Mouse (Mus musculus) midbrain, embryonic 15.5 days (tissue): ENCODE results near the gene Tgif2. TPM values are rescaled to one million over a fixed set of nuclear protein-coding genes. Genes with fewer than 3 reads are reported as not detected.
"Not testable (repeated sequence)": the region's sequence is repeated elsewhere in the genome, so short reads cannot be mapped to it uniquely, and the experiment has no call there.

Source experiments
- ATAC-seq: fragments of 200-750 bp; cut with Nextera tagmentation; replicated peaks from 2 replicates; pipeline ENCODE4 v1.8.0; 2017; ENCODE audit warnings: moderate TSS enrichment
- H3K27ac ChIP-seq: fragments of 300-500 bp; sonication (generic); 2 replicates; pipeline ENCODE4 v1.5.1; 2015; ENCODE audit warnings: mild to moderate bottlenecking, inconsistent platforms
- H3K27me3 ChIP-seq: fragments of 300-500 bp; sonication (generic); replicated peaks from 2 replicates; pipeline ENCODE4 v1.6.1; 2015; ENCODE audit warnings: inconsistent platforms
- H3K36me3 ChIP-seq: fragments of 300-500 bp; sonication (generic); replicated peaks from 2 replicates; pipeline ENCODE4 v1.6.1; 2015; ENCODE audit warnings: inconsistent platforms
- H3K4me1 ChIP-seq: fragments of 300-500 bp; sonication (generic); 2 replicates; pipeline ENCODE4 v1.6.1; 2015; ENCODE audit warnings: inconsistent platforms
- H3K4me2 ChIP-seq: fragments of 300-500 bp; sonication (generic); 2 replicates; pipeline ENCODE4 v1.6.1; 2015; ENCODE audit warnings: inconsistent platforms, mild to moderate bottlenecking, moderate library complexity
- H3K4me3 ChIP-seq: fragments of 300-500 bp; sonication (generic); 2 replicates; pipeline ENCODE4 v1.5.1; 2015; ENCODE audit warnings: mild to moderate bottlenecking, inconsistent platforms
- H3K9ac ChIP-seq: fragments of 300-500 bp; sonication (generic); 2 replicates; pipeline ENCODE4 v1.6.1; 2015; ENCODE audit warnings: mild to moderate bottlenecking, inconsistent platforms
- H3K9me3 ChIP-seq: fragments of 300-500 bp; sonication (generic); 2 replicates; pipeline ENCODE4 v1.6.1; 2016; ENCODE audit warnings: inconsistent platforms
- WGBS: fragments of 180-500 bp; shearing (Covaris S2); methylation state at CpG from one replicate; pipeline ENCODE4 v1.1.7; 2015; ENCODE audit warnings: mixed read lengths; 5-methylcytosine and 5-hydroxymethylcytosine counted together
- polyA plus RNA-seq: library from polyadenylated mRNA; unstranded; fragments of >200 nt; fragmentation: Nextera tagmentation; extraction: Ambion mirVana; gene quantifications from 2 replicates; pipeline ENCODE4 v1.2.1, GENCODE M21; 2015

The Tgif2 gene
- polyA plus RNA-seq, 1 experiment from 2014 or later = 19.9 TPM

GRCm38 (mm10) chr2:156815412-156815811, 24.4 kb upstream of the Tgif2 start:
- no peaks in the 10 kb centered on the region for H3K36me3 ChIP-seq
- ATAC-seq = no peak
- H3K9ac ChIP-seq = no peak overlapping the region
- no peak overlapping the region for H3K4me2 ChIP-seq
- no peaks in the 10 kb centered on the region for H3K4me1 ChIP-seq
- H3K9me3 ChIP-seq = no peaks in the 10 kb centered on the region
- 73% methylated on average over 3 of the region's 3 CpGs for WGBS
- no peak overlapping the region for H3K27ac ChIP-seq
- no peak overlapping the region for H3K4me3 ChIP-seq
- H3K27me3 ChIP-seq = no peaks in the 10 kb centered on the region

- ATAC-seq = no peak
- H3K36me3 ChIP-seq = no peaks in the 10 kb centered on the region
- no peaks in the 10 kb centered on the region for H3K9me3 ChIP-seq
- no peaks in the 10 kb centered on the region for H3K4me1 ChIP-seq
- H3K27me3 ChIP-seq = no peaks in the 10 kb centered on the region
- no peak overlapping the region for H3K4me3 ChIP-seq
- H3K9ac ChIP-seq = no peak overlapping the region
- WGBS = 48% methylated on average over 1 of the region's 1 CpGs
- no peak overlapping the region for H3K4me2 ChIP-seq
- H3K27ac ChIP-seq = no peak overlapping the region
Measured at GRCm38 (mm10) chr2:156816116-156816515, 23.7 kb upstream of the Tgif2 start.

- not testable (repeated sequence) for H3K27me3 ChIP-seq, H3K9ac ChIP-seq, H3K27ac ChIP-seq, H3K9me3 ChIP-seq, H3K4me3 ChIP-seq, H3K4me2 ChIP-seq, ATAC-seq, H3K4me1 ChIP-seq, H3K36me3 ChIP-seq
- 86% methylated on average over 6 of the region's 6 CpGs for WGBS
Measured at GRCm38 (mm10) chr2:156825128-156825527, 14.7 kb upstream of the Tgif2 start.

- no peak for ATAC-seq
- H3K4me3 ChIP-seq = no peak overlapping the region
- H3K27ac ChIP-seq = no peak overlapping the region
- H3K4me2 ChIP-seq = no peak overlapping the region
- H3K4me1 ChIP-seq = no peaks in the 10 kb centered on the region
- peaks cover 3% of the 10 kb centered on the region; the same call in 1 of the 2 replicates for H3K36me3 ChIP-seq
- 97% methylated on average over 11 of the region's 11 CpGs for WGBS
- 0 out of 2 replicates have a peak, but pooled peaks cover 5% of the 10 kb centered on the region for H3K9me3 ChIP-seq
- no peak overlapping the region for H3K9ac ChIP-seq
- H3K27me3 ChIP-seq = peaks cover 3% of the 10 kb centered on the region; the same call in 1 of the 2 replicates
Measured at GRCm38 (mm10) chr2:156834336-156834735, 5.5 kb upstream of the Tgif2 start.

- Histone ChIP-seq H3K9me3 (no peaks in the 10 kb centered on the region), H3K9ac (no peak overlapping the region), H3K27ac (no peak overlapping the region), H3K4me1 (peaks cover 40% of the 10 kb centered on the region), H3K4me2 (peak overlapping the region; percentile 100; the same call in 1 of the 2 replicates), H3K4me3 (no peak overlapping the region; the same call in 1 of the 2 replicates), H3K36me3 (no peaks in the 10 kb centered on the region), H3K27me3 (peaks cover 31% of the 10 kb centered on the region)
- no peak for ATAC-seq
- 67% methylated on average over 6 of the region's 6 CpGs for WGBS
Measured at GRCm38 (mm10) chr2:156838839-156839238, 968 bp upstream of the Tgif2 start.

- peak; percentile 35; the same call in 1 of the 2 replicates for ATAC-seq
- under 1% methylated on average over 55 of the region's 79 CpGs for WGBS
- peaks cover 51% of the 10 kb centered on the region for H3K4me1 ChIP-seq
Measured at GRCm38 (mm10) chr2:156840301-156841027, 657 bp downstream of the Tgif2 start.

GRCm38 (mm10) chr2:156841028-156841840, 1.4 kb downstream of the Tgif2 start:
- under 1% methylated on average over 42 of the region's 42 CpGs for WGBS
- H3K27ac ChIP-seq = peak overlapping the region; percentile 65
- H3K9me3 ChIP-seq = no peaks in the 10 kb centered on the region
- peaks cover 31% of the 10 kb centered on the region for H3K27me3 ChIP-seq
- H3K4me2 ChIP-seq = peak overlapping the region; percentile 100
- H3K36me3 ChIP-seq = no peaks in the 10 kb centered on the region
- H3K4me3 ChIP-seq = peak overlapping the region; percentile 60
- ATAC-seq = 0 out of 2 replicates have a peak, but pooled peaks have one; percentile 2
- peaks cover 57% of the 10 kb centered on the region for H3K4me1 ChIP-seq
- peak overlapping the region; percentile 47; the same call in 1 of the 2 replicates for H3K9ac ChIP-seq

More at GRCm38 (mm10) chr2:156840301-156841027, 657 bp downstream of the Tgif2 start:
- Histone ChIP-seq H3K4me3 (peak overlapping the region; percentile 60), H3K36me3 (no peaks in the 10 kb centered on the region), H3K27ac (peak overlapping the region; percentile 65), H3K9ac (peak overlapping the region; percentile 47), H3K4me2 (peak overlapping the region; percentile 100), H3K27me3 (peaks cover 31% of the 10 kb centered on the region), H3K9me3 (no peaks in the 10 kb centered on the region)

GRCm38 (mm10) chr2:156841841-156842706, 2.3 kb downstream of the Tgif2 start:
- Histone ChIP-seq H3K27me3 (peaks cover 31% of the 10 kb centered on the region), H3K4me3 (peak overlapping the region; percentile 60), H3K4me1 (peaks cover 62% of the 10 kb centered on the region), H3K27ac (peak overlapping the region; percentile 55), H3K36me3 (no peaks in the 10 kb centered on the region), H3K4me2 (peak overlapping the region; percentile 100), H3K9ac (no peak overlapping the region), H3K9me3 (no peaks in the 10 kb centered on the region)
- WGBS = 5% methylated on average over 20 of the region's 20 CpGs
- ATAC-seq = peak; percentile 18; the same call in 1 of the 2 replicates

GRCm38 (mm10) chr2:156842711-156843110, 2.9 kb downstream of the Tgif2 start:
- ATAC-seq = no peak
- Histone ChIP-seq H3K9ac (no peak overlapping the region), H3K27me3 (peaks cover 31% of the 10 kb centered on the region), H3K27ac (no peak overlapping the region), H3K9me3 (no peaks in the 10 kb centered on the region), H3K4me3 (peak overlapping the region; percentile 60; the same call in 1 of the 2 replicates), H3K36me3 (no peaks in the 10 kb centered on the region), H3K4me1 (peaks cover 69% of the 10 kb centered on the region), H3K4me2 (peak overlapping the region; percentile 100)
- 21% methylated on average over 11 of the region's 11 CpGs for WGBS

- Histone ChIP-seq H3K27ac (no peak overlapping the region), H3K4me3 (no peak overlapping the region), H3K9me3 (no peaks in the 10 kb centered on the region), H3K36me3 (no peaks in the 10 kb centered on the region), H3K27me3 (peaks cover 31% of the 10 kb centered on the region), H3K4me2 (no peak overlapping the region), H3K4me1 (peaks cover 75% of the 10 kb centered on the region), H3K9ac (no peak overlapping the region)
- ATAC-seq = no peak
- 74% methylated on average over 10 of the region's 10 CpGs for WGBS
Measured at GRCm38 (mm10) chr2:156843331-156843730, 3.5 kb downstream of the Tgif2 start.

- Histone ChIP-seq H3K27me3 (peaks cover 24% of the 10 kb centered on the region), H3K9me3 (no peaks in the 10 kb centered on the region), H3K9ac (no peak overlapping the region), H3K4me1 (peaks cover 72% of the 10 kb centered on the region), H3K36me3 (no peaks in the 10 kb centered on the region), H3K4me2 (no peak overlapping the region), H3K4me3 (no peak overlapping the region), H3K27ac (no peak overlapping the region)
- ATAC-seq = no peak
- 48% methylated on average over 10 of the region's 10 CpGs for WGBS
Measured at GRCm38 (mm10) chr2:156844715-156845114, 4.9 kb downstream of the Tgif2 start.
